Mouse (Mus musculus): Measurements from ENCODE around the gene Slc35b3. TPM values are rescaled to one million over a fixed set of nuclear protein-coding genes. Genes with fewer than 3 reads are reported as not detected.

Gene Slc35b3
- polyA plus RNA-seq, 1 experiment, result 6.4 TPM

DNA sequence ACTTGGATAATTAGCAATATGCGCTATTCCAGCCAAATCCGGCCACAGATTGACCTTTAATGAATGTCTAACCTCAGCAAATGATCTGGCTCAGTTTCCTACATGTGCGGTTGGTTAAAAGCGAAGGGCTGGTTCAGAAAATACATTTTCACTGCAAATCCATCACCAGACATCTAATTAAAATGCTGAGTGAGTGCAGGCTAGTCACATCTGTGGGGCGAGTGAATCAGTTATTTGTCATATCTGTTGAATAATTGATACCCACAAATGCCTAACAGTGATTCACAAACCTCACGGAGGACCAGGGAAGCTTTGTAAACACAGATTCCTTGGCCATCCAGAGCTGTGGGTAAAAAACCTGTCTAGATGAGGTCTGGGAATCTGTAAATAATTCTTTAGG lies 45.9 kb downstream of the Slc35b3 start:
- no peaks in the 10 kb centered on the region for H3K4me1 ChIP-seq (ENCODE audit: control insufficient read depth, insufficient read depth, insufficient read length, low read length)
- H3K4me3 ChIP-seq (ENCODE audit: insufficient read depth, low read depth, low read length), result no peak overlapping the region
- no peak overlapping the region for H3K27ac ChIP-seq (replicated peaks; ENCODE audit: low read depth, low read length)

DNA sequence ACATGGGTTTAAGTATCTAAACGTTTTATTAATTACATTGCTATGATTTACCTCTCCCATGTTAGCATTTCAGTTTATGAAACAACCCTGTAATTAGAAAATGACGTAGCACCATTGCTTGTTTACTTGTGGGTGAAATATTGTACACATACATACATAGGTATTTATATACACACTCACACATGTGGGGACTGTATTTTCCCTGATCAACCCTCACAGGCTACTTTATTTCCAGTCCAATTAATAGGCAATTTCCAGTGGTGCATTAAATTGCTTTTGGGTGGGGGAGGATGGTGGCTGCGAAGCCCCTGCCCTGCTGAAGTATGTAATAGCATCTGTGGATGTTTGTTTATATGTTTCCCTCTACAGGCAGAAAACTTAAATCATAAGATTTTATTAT lies 68.3 kb downstream of the Slc35b3 start:
- H3K4me1 ChIP-seq (ENCODE audit: control insufficient read depth, insufficient read depth, insufficient read length, low read length), result no peaks in the 10 kb centered on the region
- H3K27ac ChIP-seq (replicated peaks; ENCODE audit: low read depth, low read length), result no peak overlapping the region
- no peak overlapping the region for H3K4me3 ChIP-seq (ENCODE audit: insufficient read depth, low read depth, low read length)

Data from brown adipose tissue, adult 24 weeks (tissue).